Comparison of ENCODE assay signal across 14 mouse cellular contexts in genomic region chr2:6471110-6471611, GRCm38 (mm10).
DNase-seq lines count a peak whose midpoint lies in the region; ATAC-seq and TF ChIP-seq lines count a peak whose summit lies in the region.
"Had no signal": no experiment of that assay in that cellular context is flagged by ENCODE, and none has a peak within 500 bp of the region (broad histone marks: within the 10 kb centered on the region; RNA-seq: fewer than 3 reads in every experiment).

No protein-coding gene starts in this region.

- ATAC-seq in forebrain, postnatal 0 days, result no peak
- ATAC-seq: liver, embryonic 12.5 days had no signal

- no peak for TF ChIP-seq CTCF in forebrain, postnatal 0 days (IDR thresholded peaks at IDR 0.05; ENCODE audit: low read depth)
- TF ChIP-seq CTCF in kidney, adult 2 months (conservative IDR thresholded peaks at IDR 0.05; ENCODE audit: insufficient read depth, insufficient read length, low read depth, low read length), result no peak

- H3K36me3 ChIP-seq in forebrain, embryonic 10.5 days (replicated peaks), result no peaks in the 10 kb centered on the region
- no peaks in the 10 kb centered on the region for H3K36me3 ChIP-seq in forebrain, postnatal 0 days (ENCODE audit: insufficient read depth)
- no peaks in the 10 kb centered on the region for H3K36me3 ChIP-seq in kidney, adult 2 months (ENCODE audit: control insufficient read depth, insufficient read depth, low read length)
- H3K36me3 ChIP-seq: liver, embryonic 12.5 days had no signal

- H3K4me1 ChIP-seq in forebrain, embryonic 10.5 days, result peaks cover 19% of the 10 kb centered on the region
- H3K4me1 ChIP-seq in forebrain, postnatal 0 days (ENCODE audit: insufficient read depth), result no peaks in the 10 kb centered on the region
- H3K4me1 ChIP-seq in kidney, adult 2 months (ENCODE audit: control insufficient read depth, insufficient read depth, low read length), result no peaks in the 10 kb centered on the region

- H3K27me3 ChIP-seq in forebrain, embryonic 10.5 days (ENCODE audit: poor library complexity, severe bottlenecking), result 0 out of 2 replicates have a peak, but pooled peaks cover 5% of the 10 kb centered on the region
- no peaks in the 10 kb centered on the region for H3K27me3 ChIP-seq in forebrain, postnatal 0 days (ENCODE audit: insufficient read depth, low read length)
- H3K27me3 ChIP-seq in kidney, adult 2 months (replicated peaks; ENCODE audit: control insufficient read depth, insufficient read depth, low read length), result no peaks in the 10 kb centered on the region

- no peak overlapping the region for H3K4me2 ChIP-seq in forebrain, postnatal 0 days (ENCODE audit: low read depth)
- H3K4me2 ChIP-seq: liver, embryonic 12.5 days had no signal

- H3K9ac ChIP-seq in forebrain, postnatal 0 days, result no peak overlapping the region
- H3K9ac ChIP-seq: liver, embryonic 12.5 days had no signal

- no peak overlapping the region for H3K4me3 ChIP-seq in forebrain, embryonic 10.5 days
- H3K4me3 ChIP-seq in forebrain, postnatal 0 days (ENCODE audit: low read depth, low read length), result no peak overlapping the region
- no peak overlapping the region for H3K4me3 ChIP-seq in kidney, adult 2 months (ENCODE audit: insufficient read depth, low read depth, low read length)
- H3K4me3 ChIP-seq: liver, embryonic 12.5 days had no signal

- H3K27ac ChIP-seq in forebrain, embryonic 10.5 days, result 0 out of 2 replicates have a peak overlapping the region, but pooled peaks have one; percentile 9
- no peak overlapping the region for H3K27ac ChIP-seq in forebrain, postnatal 0 days (ENCODE audit: low read depth, low read length)
- no peak overlapping the region for H3K27ac ChIP-seq in kidney, adult 2 months (ENCODE audit: insufficient read depth, low read depth, low read length)
- H3K27ac ChIP-seq: liver, embryonic 12.5 days had no signal

- peaks cover 5% of the 10 kb centered on the region; the same call in 1 of the 2 replicates for H3K9me3 ChIP-seq in forebrain, embryonic 10.5 days
- no peaks in the 10 kb centered on the region for H3K9me3 ChIP-seq in forebrain, postnatal 0 days (ENCODE audit: low read length)

- no peak for TF ChIP-seq POLR2A in kidney, adult 2 months (IDR thresholded peaks at IDR 0.05; ENCODE audit: low read depth, low read length)

- 70% methylated on average over 4 of the region's 4 CpGs for WGBS in forebrain, embryonic 10.5 days
- WGBS in forebrain, postnatal 0 days, result 45% methylated on average over 4 of the region's 4 CpGs
- 47% methylated on average over 4 of the region's 4 CpGs for WGBS in kidney, adult 2 months

- DNase-seq in forebrain, embryonic 10.5 days (ENCODE audit: extremely low spot score, low spot score), result no peak
- DNase-seq in forebrain, postnatal 0 days, result no peak
- DNase-seq in kidney, adult 2 months, result peak; percentile 34
- DNase-seq in kidney, postnatal 4 days, result no peak
- peak; percentile 42 for DNase-seq in 416B (ENCODE audit: low read depth)
- DNase-seq in heart, postnatal 4 days, result peak; percentile 23
- DNase-seq in left cerebral cortex, adult 9 months (ENCODE audit: low spot score in 2 of 2), result no peak
- no peak for DNase-seq in ovary, postnatal 10 days (ENCODE audit: low spot score)
- DNase-seq: adrenal gland, postnatal 36 days; cerebellum, adult 11-12 months; embryo, embryonic 11 days; retina, postnatal 1 day; thymus, adult 18-20 months had no signal

Comparison
In these comparisons a context has a peak if more than half of its experiments do, and no peak if none do; other contexts are left out.
1. DNase-seq: peak in kidney, adult 2 months (single experiment), 416B (single experiment) and heart, postnatal 4 days (single experiment); none in forebrain, embryonic 10.5 days (single experiment), forebrain, postnatal 0 days (single experiment), kidney, postnatal 4 days (0 of 2), left cerebral cortex, adult 9 months (0 of 2) and ovary, postnatal 10 days (single experiment).